Mouse (Mus musculus): Measurements from ENCODE around the gene Gm20661. TPM values are rescaled to one million over a fixed set of nuclear protein-coding genes. Genes with fewer than 3 reads are reported as not detected.
A peak's percentile ranks its signal among the peaks of the same experiment; 100 is the strongest.

The Gm20661 gene
- 1 to 10 TPM; 1.2 to 2.3 TPM for total RNA-seq (2021)

GRCm38 (mm10) chr9:107982681-107983346, at the start of gene Gm20661:
Gm20661 (plus strand) TSS chr9:107983058.
- DNase-seq: peak; percentile 64 to 68

- DNase-seq: no peak
Measured at GRCm38 (mm10) chr9:107934146-107934545, 48.7 kb upstream of the Gm20661 start.

- DNase-seq: no peak
Measured at GRCm38 (mm10) chr9:107935374-107935773, 47.5 kb upstream of the Gm20661 start, which contains the start of gene Camkv. Camkv (plus strand) TSS chr9:107935674.

- DNase-seq: peak; percentile 64 to 68
Measured at GRCm38 (mm10) chr9:107935790-107936214, 47.1 kb upstream of the Gm20661 start.

- DNase-seq: peak; percentile 64 to 65
Measured at GRCm38 (mm10) chr9:107936215-107936822, 46.5 kb upstream of the Gm20661 start.

- no peak for DNase-seq
Measured at GRCm38 (mm10) chr9:107936831-107937230, 46.0 kb upstream of the Gm20661 start.

GRCm38 (mm10) chr9:107947241-107948194, 35.3 kb upstream of the Gm20661 start:
- no peak for DNase-seq

GRCm38 (mm10) chr9:107949184-107949921, 33.5 kb upstream of the Gm20661 start:
- DNase-seq: no peak

- DNase-seq: no peak
Measured at GRCm38 (mm10) chr9:107949922-107950235, 33.0 kb upstream of the Gm20661 start, which contains the start of gene Traip. Traip (plus strand) TSS chr9:107950136.

- peak; percentile 85 to 86 for DNase-seq
Measured at GRCm38 (mm10) chr9:107950460-107951355, 32.1 kb upstream of the Gm20661 start.

GRCm38 (mm10) chr9:107955613-107956289, 27.1 kb upstream of the Gm20661 start:
- DNase-seq: no peak

GRCm38 (mm10) chr9:107957141-107957540, 25.7 kb upstream of the Gm20661 start:
- no peak for DNase-seq

GRCm38 (mm10) chr9:107959896-107960295, 23.0 kb upstream of the Gm20661 start:
- DNase-seq: no peak

GRCm38 (mm10) chr9:107960928-107961327, 21.9 kb upstream of the Gm20661 start:
- DNase-seq: no peak

- peak; percentile 72 to 79 for DNase-seq
Measured at GRCm38 (mm10) chr9:107961351-107961762, 21.5 kb upstream of the Gm20661 start.

GRCm38 (mm10) chr9:107961881-107962280, 21.0 kb upstream of the Gm20661 start:
- DNase-seq: peak in 1 of 2 experiments; percentile 62

GRCm38 (mm10) chr9:107962916-107963315, 19.9 kb upstream of the Gm20661 start:
- DNase-seq: no peak

GRCm38 (mm10) chr9:107963700-107964099, 19.2 kb upstream of the Gm20661 start:
- no peak for DNase-seq

GRCm38 (mm10) chr9:107964681-107965080, 18.2 kb upstream of the Gm20661 start:
- DNase-seq: no peak

GRCm38 (mm10) chr9:107966676-107967075, 16.2 kb upstream of the Gm20661 start:
- no peak for DNase-seq

Data from layer of hippocampus, postnatal 36 days (tissue).